In the genomic region with DNA sequence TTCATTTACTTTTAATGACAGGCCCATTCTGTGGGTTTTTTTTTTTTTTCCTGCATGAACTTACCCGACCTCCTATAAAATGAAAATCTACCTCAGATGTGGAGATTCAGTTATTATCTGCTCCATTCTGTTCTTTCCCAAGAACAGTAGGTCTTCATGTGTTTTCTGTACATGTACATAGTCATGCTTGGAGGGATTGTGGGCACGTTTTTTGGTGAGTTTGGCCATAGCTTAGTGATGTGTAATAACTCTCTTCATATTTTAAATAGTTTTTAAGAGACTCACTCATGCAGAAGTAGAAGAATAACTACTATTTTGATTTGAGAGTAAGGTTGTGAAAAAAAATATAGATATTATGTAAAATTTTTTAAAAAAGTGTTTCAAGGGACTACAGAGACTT, we compare ENCODE assay signal across 18 mouse cellular contexts.
"Had no signal": no experiment of that assay in that cellular context is flagged by ENCODE, and none has a peak within 500 bp of the region (broad histone marks: within the 10 kb centered on the region; RNA-seq: fewer than 3 reads in every experiment).

No protein-coding gene starts in this region.

- H3K27me3 ChIP-seq: midbrain, embryonic 13.5 days; neural tube, embryonic 13.5 days; neural tube, embryonic 15.5 days had no signal

- H3K27ac ChIP-seq: liver, embryonic 14.5 days; macrophage; midbrain, embryonic 10.5 days; midbrain, embryonic 13.5 days; neural tube, embryonic 13.5 days; neural tube, embryonic 15.5 days had no signal

- H3K36me3 ChIP-seq: midbrain, embryonic 10.5 days; midbrain, embryonic 13.5 days; neural tube, embryonic 13.5 days; neural tube, embryonic 15.5 days had no signal

- H3K9me3 ChIP-seq: midbrain, embryonic 10.5 days; midbrain, embryonic 13.5 days; neural tube, embryonic 13.5 days; neural tube, embryonic 15.5 days had no signal

- ATAC-seq: midbrain, embryonic 13.5 days; midbrain, embryonic 16.5 days had no signal

- H3K4me2 ChIP-seq: lung, embryonic 14.5 days; midbrain, embryonic 13.5 days; neural tube, embryonic 13.5 days; neural tube, embryonic 15.5 days had no signal

- DNase-seq: lung, adult 18-20 months; lung, embryonic 14.5 days; lung, postnatal 14 days; lung, postnatal 36 days; retina, postnatal 1 day; right cerebral cortex, adult 18-20 months; right cerebral cortex, postnatal 25 days; thymus, adult 18-20 months; thymus, postnatal 14 days; thymus, postnatal 36 days had no signal

- H3K4me3 ChIP-seq: midbrain, embryonic 10.5 days; midbrain, embryonic 13.5 days; myocyte; neural tube, embryonic 13.5 days; neural tube, embryonic 15.5 days had no signal

- H3K9ac ChIP-seq: liver, embryonic 14.5 days; lung, embryonic 14.5 days; midbrain, embryonic 13.5 days; neural tube, embryonic 13.5 days; neural tube, embryonic 15.5 days had no signal
